Mouse (Mus musculus): ENCODE measurements at regions not wholly inside any gene's neighbourhood (a gene's known extent, or its start where the extent isn't known, plus 50 kb on each side); places are given as distances from the start of the nearest gene placed in this dataset.

- DNase-seq (ENCODE audit: low spot score in 2 of 2) = no peak
These were observed 142.3 kb upstream of the Zkscan2 start for GRCm38 (mm10) chr7:123642596-123642995.

DNA sequence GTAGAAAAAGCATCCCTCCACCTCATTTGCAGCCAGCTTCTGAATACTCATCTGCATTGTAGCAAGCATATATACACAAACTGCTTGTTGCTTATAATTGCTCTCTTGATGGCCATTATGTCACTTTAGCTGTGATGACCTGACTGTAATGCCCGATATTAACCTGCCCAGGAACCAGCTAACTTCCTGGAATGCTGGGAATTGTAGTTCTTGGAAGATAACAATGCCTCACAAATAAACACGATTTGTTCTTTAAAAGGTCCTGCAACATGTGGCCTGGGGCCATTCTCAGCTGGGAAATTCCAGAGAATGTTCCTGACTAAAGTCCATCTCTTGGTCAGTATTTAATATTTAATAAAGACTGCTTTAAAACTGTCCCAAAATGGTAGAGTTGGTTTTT is 143.2 kb upstream of the Zkscan2 start:
- DNase-seq (ENCODE audit: low spot score in 2 of 2) = no peak

- no peak for DNase-seq (ENCODE audit: low spot score in 2 of 2)
These were observed 145.3 kb upstream of the Zkscan2 start for GRCm38 (mm10) chr7:123645521-123645920.

GRCm38 (mm10) chr7:123665459-123665858 is 165.2 kb upstream of the Zkscan2 start:
- no peak for DNase-seq (ENCODE audit: low spot score in 2 of 2)

GRCm38 (mm10) chr7:123684762-123685161 is 184.5 kb upstream of the Zkscan2 start:
- DNase-seq (ENCODE audit: low spot score in 2 of 2) = no peak

DNA sequence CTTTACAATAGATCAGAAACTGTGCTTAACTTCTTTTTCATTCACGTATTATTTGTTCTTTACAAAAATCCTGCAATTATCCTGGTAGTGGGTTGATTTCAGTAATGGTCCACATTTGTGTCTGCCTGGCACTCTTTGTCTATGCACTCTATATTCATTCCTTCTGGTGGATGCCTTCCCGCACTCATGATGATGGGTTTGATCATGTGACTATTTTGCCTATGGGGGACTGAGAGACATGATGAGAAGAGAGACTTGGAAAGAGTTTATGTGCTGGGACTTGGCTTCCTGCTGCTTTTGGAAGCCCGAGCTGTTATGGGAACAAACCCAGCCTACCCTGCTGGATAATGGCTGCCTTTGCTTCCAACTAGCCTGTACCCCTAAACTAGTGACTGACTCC is 186.3 kb upstream of the Zkscan2 start:
- DNase-seq (ENCODE audit: low spot score in 2 of 2) = no peak

DNA sequence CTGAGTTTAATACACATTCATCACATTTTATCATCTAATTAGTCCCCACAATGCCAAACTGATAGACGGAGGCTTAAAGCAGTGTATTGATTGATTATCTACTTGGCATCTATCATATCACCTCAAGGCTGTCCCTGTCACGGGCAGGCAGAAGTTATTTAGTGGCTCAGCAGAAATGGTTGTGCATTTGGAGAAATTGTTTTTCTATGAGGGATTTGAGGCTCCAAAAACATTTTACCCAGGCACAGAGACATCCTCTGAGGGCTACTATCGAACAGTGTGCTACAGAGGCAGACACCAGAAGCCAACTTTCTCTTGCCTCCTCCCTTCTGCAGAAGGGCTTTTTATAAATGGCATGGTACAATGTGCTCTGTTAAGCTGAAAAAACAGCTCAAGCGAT is 230.8 kb upstream of the Zkscan2 start:
- peak in 1 of 2 experiments; percentile 12 for DNase-seq (ENCODE audit: low spot score in 2 of 2)

GRCm38 (mm10) chr7:123733061-123733460 is 232.8 kb upstream of the Zkscan2 start:
- peak in 1 of 2 experiments; percentile 5 for DNase-seq (ENCODE audit: low spot score in 2 of 2)

DNA sequence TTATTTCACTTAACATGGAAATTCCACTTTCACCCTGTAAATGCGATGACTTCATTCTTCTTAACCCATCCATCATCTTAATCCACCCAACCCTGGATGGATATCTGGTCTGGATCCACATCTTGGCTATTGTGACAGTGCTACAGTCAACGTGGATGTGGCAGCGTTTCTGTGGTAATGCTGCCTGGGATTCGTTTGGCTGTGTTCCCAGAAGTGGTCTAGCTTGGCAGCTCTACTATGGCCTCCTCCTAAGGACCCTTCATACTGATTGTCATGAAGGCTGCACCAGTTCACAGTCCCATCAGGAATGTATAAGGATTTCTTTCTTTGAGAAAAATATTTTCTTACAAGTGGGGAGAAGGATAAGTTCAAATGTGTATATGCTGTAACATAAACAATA is 234.7 kb upstream of the Hs3st4 start:
- DNase-seq (ENCODE audit: low spot score in 2 of 2) = no peak

DNA sequence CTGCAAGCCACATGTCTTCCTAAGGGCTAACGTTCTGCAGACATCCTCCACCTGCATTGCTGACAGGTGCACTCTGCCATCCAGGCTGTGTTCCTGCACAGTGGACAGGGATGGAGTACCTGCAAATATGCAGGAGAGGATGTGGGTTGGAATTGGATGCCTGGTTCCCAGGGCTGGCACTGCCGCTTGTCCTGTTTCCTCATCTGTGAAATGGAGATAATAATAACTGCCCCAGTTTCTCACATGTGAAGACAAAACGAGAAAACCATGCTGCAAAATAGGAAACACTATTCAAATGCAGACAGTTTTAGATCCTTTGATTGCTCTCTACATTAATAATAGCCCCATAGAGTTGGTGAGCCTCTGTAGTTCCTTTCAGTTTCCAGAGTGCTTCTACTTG is 229.4 kb upstream of the Hs3st4 start:
- no peak for DNase-seq (ENCODE audit: low spot score in 2 of 2)

GRCm38 (mm10) chr7:123795036-123795435 is 187.6 kb upstream of the Hs3st4 start:
- DNase-seq (ENCODE audit: low spot score in 2 of 2) = peak in 1 of 2 experiments; percentile 4

DNA sequence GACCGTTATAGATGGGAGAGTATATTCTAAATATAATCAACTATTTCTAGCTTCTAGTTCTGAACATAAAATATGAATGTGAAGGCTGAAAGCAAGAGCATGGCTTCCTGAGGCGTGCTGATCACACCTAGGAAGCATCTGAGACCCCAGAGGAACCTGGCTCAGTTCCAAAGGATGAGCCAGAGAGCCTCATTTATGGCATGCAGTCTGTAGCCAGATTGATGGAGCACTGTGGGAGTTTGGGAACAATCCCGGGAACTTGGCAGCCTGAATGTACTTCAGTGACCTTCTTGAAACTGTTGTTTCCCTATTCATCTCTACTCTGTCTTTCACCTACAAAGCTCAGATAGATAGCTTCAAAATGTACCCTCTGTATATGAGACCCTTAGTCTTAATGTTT is 186.6 kb upstream of the Hs3st4 start:
- peak; percentile 5 to 7 for DNase-seq (ENCODE audit: low spot score in 2 of 2)

- DNase-seq (ENCODE audit: low spot score in 2 of 2) = no peak
These were observed 177.0 kb upstream of the Hs3st4 start for GRCm38 (mm10) chr7:123805650-123806049.

DNA sequence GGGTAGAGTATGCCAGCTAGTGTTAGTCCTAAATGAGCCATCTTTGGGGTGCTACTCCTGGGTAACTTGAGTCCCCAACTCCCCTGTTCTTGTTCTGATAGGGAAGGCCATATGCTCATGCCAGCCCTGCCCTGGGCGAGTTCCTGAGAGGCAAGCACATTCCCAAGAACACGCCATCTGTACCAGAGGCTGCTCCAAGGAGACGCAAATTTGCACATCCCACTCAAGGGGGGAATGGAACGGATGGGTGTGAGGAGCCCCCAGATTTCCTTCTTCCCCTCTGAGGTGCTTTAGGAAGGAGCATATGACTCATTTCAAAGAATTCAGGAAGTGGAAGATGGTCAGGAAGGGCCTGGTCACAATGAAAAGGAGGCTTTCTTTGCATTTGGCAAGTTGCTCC is 158.7 kb upstream of the Hs3st4 start:
- DNase-seq (ENCODE audit: low spot score in 2 of 2) = peak; percentile 20 to 22

DNA sequence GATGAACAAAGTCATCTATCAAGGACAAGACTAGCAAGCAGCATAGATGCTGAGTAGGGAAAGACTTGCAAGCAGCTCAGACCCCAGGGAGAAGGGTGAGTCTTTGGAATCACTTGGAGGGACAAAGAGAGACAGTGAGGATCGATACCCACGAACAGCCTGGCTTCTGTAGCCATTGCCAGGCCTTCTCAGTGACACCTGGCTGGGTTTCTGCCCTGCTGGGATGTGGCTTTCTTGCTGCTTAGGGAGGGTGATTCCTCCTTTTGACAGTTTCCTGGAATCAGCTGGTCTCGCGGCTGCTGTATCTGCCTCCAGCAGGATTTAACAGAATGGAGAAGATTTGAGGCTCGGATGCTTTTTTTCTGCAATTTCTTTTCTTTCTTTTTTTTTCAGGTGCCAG is 156.3 kb upstream of the Hs3st4 start:
- no peak for DNase-seq (ENCODE audit: low spot score in 2 of 2)

DNA sequence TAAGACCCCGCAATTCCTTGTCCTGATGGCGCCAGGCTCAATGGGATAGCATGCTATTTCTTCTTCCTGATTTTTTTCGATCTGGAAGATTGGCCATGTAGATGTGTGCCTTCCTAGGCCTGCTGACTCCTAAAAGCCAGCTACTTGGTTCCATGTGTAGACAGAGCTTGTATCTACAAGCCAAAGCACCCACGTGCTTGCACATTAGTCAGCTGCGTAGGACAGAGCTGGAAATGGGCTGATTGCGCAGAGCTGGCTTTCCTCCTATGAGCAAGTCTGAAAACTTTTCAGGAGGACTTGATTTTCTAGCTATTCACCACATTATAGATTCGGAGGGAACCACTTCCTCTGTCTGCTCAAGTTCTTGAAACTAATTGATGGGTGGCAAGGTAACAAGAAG is 140.1 kb upstream of the Hs3st4 start:
- no peak for DNase-seq (ENCODE audit: low spot score in 2 of 2)

- DNase-seq (ENCODE audit: low spot score in 2 of 2) = no peak
These were observed 135.6 kb upstream of the Hs3st4 start for GRCm38 (mm10) chr7:123847081-123847480.

DNA sequence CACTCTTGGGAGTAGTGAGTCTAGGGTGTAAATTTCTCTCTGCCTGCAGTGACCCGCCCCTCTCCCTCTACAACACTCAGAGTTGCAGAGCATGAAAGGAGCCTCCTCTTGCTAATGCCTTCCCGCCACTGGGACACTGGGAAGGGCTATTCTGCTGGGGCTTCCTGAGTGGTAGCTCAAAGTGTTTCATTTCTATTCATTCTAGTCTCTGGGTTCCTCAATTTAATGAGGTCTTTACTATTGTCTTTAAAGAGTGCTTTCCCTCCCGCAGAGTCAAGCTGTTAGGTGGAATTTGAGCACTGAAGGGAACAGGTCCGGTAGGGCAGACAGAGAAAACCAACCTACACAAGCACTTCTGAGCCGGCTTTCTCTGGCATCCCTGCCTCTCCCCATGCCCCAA is 134.0 kb upstream of the Hs3st4 start:
- DNase-seq (ENCODE audit: low spot score in 2 of 2) = no peak

DNA sequence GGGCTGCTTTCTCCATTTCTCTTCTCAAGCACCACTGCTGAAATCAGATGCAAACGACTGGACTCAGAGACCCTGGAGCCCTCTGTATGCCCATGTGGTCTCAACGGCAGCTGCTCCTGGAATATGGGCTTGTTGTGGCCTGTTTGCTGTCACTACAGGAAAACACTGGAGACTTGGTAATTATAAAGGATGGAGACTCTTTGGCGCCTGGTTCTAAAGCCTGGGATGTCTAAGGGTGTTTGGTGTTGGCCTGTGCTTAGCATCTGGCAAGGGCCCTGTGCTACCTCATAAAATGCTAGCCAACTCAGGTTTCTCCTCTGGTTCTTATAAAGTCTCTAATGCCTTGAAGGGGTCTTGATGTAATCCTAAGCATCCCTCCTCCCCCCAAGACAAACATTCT is 133.4 kb upstream of the Hs3st4 start:
- no peak for DNase-seq (ENCODE audit: low spot score in 2 of 2)

DNA sequence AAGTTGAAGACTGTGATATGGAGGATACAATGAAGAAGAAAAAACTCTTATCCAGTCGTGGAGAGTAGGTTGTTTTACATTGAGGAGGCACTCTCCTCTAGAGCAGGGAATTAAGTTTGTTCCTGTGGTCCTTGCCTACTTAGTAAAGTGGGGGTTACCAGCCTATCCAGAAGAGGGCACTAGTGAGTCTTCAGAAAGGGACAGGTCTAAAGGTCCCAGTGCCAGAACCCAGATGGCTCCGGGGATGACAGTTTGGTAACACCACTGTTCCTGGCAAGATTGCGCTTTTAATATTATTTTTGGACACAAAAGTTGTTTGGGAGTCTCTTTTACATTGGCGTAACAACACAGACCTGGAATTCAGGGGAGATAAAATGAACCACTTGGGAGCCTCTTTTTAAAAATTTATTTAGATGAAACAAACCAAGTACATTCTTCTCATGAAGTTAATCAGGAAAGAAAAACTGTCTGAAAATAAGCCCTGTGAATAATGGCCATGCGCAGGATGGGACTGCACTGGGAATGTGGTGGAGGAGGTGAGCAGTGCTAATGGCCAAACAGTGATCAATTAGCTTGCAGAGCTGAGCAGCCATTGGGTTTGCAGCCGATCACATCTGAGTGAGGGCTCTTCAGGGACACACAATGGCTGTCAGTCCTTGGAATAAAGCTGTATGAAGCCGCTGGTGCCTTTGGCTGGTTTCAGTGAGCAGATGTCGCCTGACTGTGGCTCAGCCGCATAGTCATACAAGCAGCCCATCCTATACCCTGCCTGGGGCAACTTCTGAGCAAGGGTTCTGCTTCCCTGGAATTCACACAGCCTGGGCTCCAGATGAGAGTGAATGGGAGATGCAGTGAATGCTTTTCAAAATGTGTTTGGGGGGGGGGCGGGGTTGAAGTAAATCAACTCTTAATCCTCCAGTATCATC is 132.1 kb upstream of the Hs3st4 start:
- DNase-seq (ENCODE audit: low spot score in 2 of 2) = no peak

DNA sequence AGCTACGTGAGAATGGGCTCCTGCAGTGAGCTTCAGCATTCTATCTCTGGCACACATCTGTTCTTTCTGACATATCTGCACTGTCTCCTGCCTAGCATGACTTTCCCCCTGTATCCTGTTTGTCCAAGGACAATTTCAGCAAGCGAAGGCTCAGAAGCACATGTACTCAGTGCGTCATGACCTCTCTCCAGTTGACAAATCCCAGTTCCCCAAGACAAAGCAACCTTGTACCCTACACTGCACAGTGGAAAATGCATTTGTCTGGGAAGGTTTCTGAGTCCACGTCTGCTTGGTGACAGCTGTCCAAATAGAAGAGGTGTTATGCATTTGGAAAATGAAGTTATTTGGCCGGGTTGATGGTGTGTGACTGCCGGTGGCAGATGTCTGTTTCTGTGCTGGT is 125.1 kb upstream of the Hs3st4 start:
- no peak for DNase-seq (ENCODE audit: low spot score in 2 of 2)

GRCm38 (mm10) chr7:123861706-123862105 is 121.0 kb upstream of the Hs3st4 start:
- DNase-seq (ENCODE audit: low spot score in 2 of 2) = no peak

- DNase-seq (ENCODE audit: low spot score in 2 of 2) = peak; percentile 30 to 32
These were observed 85.8 kb upstream of the Hs3st4 start for GRCm38 (mm10) chr7:123896759-123897444.
